Mouse (Mus musculus): Measurements from ENCODE around the gene Kcnn4. TPM values are rescaled to one million over a fixed set of nuclear protein-coding genes. Genes with fewer than 3 reads are reported as not detected.

Kcnn4 gene
- polyA plus RNA-seq, 1 experiment from 2014 or later, result 0.09 TPM

DNA sequence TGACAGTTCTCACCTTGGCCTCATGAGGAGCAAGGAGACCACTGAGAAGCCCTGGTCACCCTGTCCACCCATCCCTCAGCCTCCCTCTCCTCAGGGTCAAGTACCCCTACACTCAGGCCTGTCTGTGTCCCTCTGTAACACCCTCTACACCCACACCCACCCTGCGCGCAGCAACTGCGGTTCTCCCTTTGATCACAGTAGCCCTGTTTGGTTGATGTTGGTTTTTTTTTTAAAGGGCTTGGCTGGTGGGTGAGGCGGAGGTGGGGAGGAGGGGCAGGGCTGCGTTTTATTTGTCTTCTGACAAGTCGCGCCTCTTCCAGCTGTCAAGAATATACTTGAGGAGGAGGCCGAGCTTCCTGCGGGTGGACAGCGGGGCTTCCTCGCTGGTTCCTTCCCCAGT is 61.6 kb downstream of the Kcnn4 start:
- no peaks in the 10 kb centered on the region for H3K36me3 ChIP-seq (ENCODE audit: control insufficient read depth, insufficient read depth, low read length)
- no peak for DNase-seq (ENCODE audit: low spot score)
- H3K27ac ChIP-seq (ENCODE audit: low read depth, low read length), result no peak overlapping the region
- H3K27me3 ChIP-seq (replicated peaks; ENCODE audit: control insufficient read depth, insufficient read depth, low read length), result no peaks in the 10 kb centered on the region
- ATAC-seq, result no peak
- H3K4me3 ChIP-seq (ENCODE audit: low read depth, low read length), result no peak overlapping the region
- no peaks in the 10 kb centered on the region for H3K4me1 ChIP-seq (ENCODE audit: control insufficient read depth, insufficient read depth, low read length)
- H3K9ac ChIP-seq (ENCODE audit: low read length), result no peak overlapping the region
- 77% methylated on average over 11 of the region's 11 CpGs for WGBS
- no peaks in the 10 kb centered on the region for H3K9me3 ChIP-seq (replicated peaks; ENCODE audit: control insufficient read depth, low read length)
- no peak overlapping the region for H3K4me2 ChIP-seq (ENCODE audit: low read length)

DNA sequence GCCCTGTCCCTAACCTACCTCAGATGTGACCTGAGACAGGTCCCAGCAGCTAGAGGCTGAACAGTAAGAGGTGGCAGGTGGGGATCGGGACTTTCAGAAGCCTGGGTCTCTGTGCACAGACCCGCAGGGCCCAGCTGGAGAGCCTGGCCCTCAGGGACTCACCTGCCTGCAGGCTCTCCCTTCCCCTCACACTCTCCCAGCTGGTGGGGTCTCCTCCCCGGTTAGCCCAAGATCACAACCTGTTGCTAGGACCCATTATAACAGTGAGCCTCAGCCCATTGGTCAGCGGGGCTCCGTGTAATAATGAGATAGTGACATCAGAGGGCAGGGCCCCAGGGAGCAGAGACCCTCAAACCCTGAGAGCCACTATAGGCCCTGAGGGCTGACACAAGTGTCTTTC is 65.2 kb downstream of the Kcnn4 start:
- Histone ChIP-seq H3K9ac (ENCODE audit: low read length) (no peak overlapping the region), H3K27ac (ENCODE audit: low read depth, low read length) (no peak overlapping the region), H3K9me3 (replicated peaks; ENCODE audit: control insufficient read depth, low read length) (no peaks in the 10 kb centered on the region), H3K4me1 (ENCODE audit: control insufficient read depth, insufficient read depth, low read length) (no peaks in the 10 kb centered on the region), H3K4me3 (ENCODE audit: low read depth, low read length) (no peak overlapping the region), H3K4me2 (ENCODE audit: low read length) (no peak overlapping the region), H3K36me3 (ENCODE audit: control insufficient read depth, insufficient read depth, low read length) (no peaks in the 10 kb centered on the region), H3K27me3 (replicated peaks; ENCODE audit: control insufficient read depth, insufficient read depth, low read length) (no peaks in the 10 kb centered on the region)
- 80% methylated on average over 5 of the region's 5 CpGs for WGBS
- DNase-seq (ENCODE audit: low spot score) (no peak), ATAC-seq (no peak)

Small RNA genes within 50 kb of the gene (microRNA-seq; reads per million reads assigned to microRNA genes)
- not detected for gene Gm27592

Other genes starting within 250 kb of the Kcnn4 start
- 22.8 and 26.7 TPM in 2 replicates for gene Zfp235, start 236.1 kb upstream of the Kcnn4 start, polyA plus RNA-seq (2014; fragmentation: Nextera tagmentation; extraction: Ambion mirVana)
- 4.0 and 6.1 TPM in 2 replicates for gene Zfp114, start 195.2 kb upstream of the Kcnn4 start, polyA plus RNA-seq (2014; fragmentation: Nextera tagmentation; extraction: Ambion mirVana)
- 7.7 and 8.1 TPM in 2 replicates for gene Zfp111, start 158.8 kb upstream of the Kcnn4 start, polyA plus RNA-seq (2014; fragmentation: Nextera tagmentation; extraction: Ambion mirVana)
- gene Zfp109, start 132.7 kb upstream of the Kcnn4 start, polyA plus RNA-seq (2014; fragmentation: Nextera tagmentation; extraction: Ambion mirVana), result 2.6 and 3.3 TPM in 2 replicates
- gene Zfp108, start 115.5 kb upstream of the Kcnn4 start, polyA plus RNA-seq (2014; fragmentation: Nextera tagmentation; extraction: Ambion mirVana), result 4.1 and 6.0 TPM in 2 replicates
- 9.4 and 11.0 TPM in 2 replicates for gene Zfp93, start 99.8 kb upstream of the Kcnn4 start, polyA plus RNA-seq (2014; fragmentation: Nextera tagmentation; extraction: Ambion mirVana)
- 33.7 and 40.7 TPM in 2 replicates for gene Zfp61, start 69.0 kb upstream of the Kcnn4 start, polyA plus RNA-seq (2014; fragmentation: Nextera tagmentation; extraction: Ambion mirVana)
- gene Zfp94, start 53.6 kb upstream of the Kcnn4 start, polyA plus RNA-seq (2014; fragmentation: Nextera tagmentation; extraction: Ambion mirVana), result 20.5 and 21.6 TPM in 2 replicates
- gene Tescl, start 36.3 kb upstream of the Kcnn4 start, polyA plus RNA-seq (2014; fragmentation: Nextera tagmentation; extraction: Ambion mirVana), result 0.20 TPM in 1 of 2 replicates, not detected in the other
- gene Lypd5, start 21.1 kb upstream of the Kcnn4 start, polyA plus RNA-seq (2014; fragmentation: Nextera tagmentation; extraction: Ambion mirVana), result not detected in 2 replicates
- gene Smg9, start 29.4 kb downstream of the Kcnn4 start, polyA plus RNA-seq (2014; fragmentation: Nextera tagmentation; extraction: Ambion mirVana), result 23.4 and 26.1 TPM in 2 replicates
- gene Irgc1, start 82.0 kb downstream of the Kcnn4 start, polyA plus RNA-seq (2014; fragmentation: Nextera tagmentation; extraction: Ambion mirVana), result not detected in 2 replicates
- 1.4 and 2.0 TPM in 2 replicates for gene Plaur, start 92.2 kb downstream of the Kcnn4 start, polyA plus RNA-seq (2014; fragmentation: Nextera tagmentation; extraction: Ambion mirVana)
- gene Cadm4, start 111.8 kb downstream of the Kcnn4 start, polyA plus RNA-seq (2014; fragmentation: Nextera tagmentation; extraction: Ambion mirVana), result 26.3 and 29.0 TPM in 2 replicates
- gene Zfp428, start 136.7 kb downstream of the Kcnn4 start, polyA plus RNA-seq (2014; fragmentation: Nextera tagmentation; extraction: Ambion mirVana), result 178 and 205 TPM in 2 replicates
- gene AC161166.1, start 142.2 kb downstream of the Kcnn4 start, polyA plus RNA-seq (2014; fragmentation: Nextera tagmentation; extraction: Ambion mirVana), result 0.20 and 0.45 TPM in 2 replicates
- 19.5 and 25.1 TPM in 2 replicates for gene Irgq, start 160.4 kb downstream of the Kcnn4 start, polyA plus RNA-seq (2014; fragmentation: Nextera tagmentation; extraction: Ambion mirVana)
- 0.28 TPM in 1 of 2 replicates, not detected in the other for gene Pinlyp, start 175.9 kb downstream of the Kcnn4 start, polyA plus RNA-seq (2014; fragmentation: Nextera tagmentation; extraction: Ambion mirVana)
- 65.1 and 66.6 TPM in 2 replicates for gene Xrcc1, start 176.0 kb downstream of the Kcnn4 start, polyA plus RNA-seq (2014; fragmentation: Nextera tagmentation; extraction: Ambion mirVana)
- gene Ethe1, start 217.3 kb downstream of the Kcnn4 start, polyA plus RNA-seq (2014; fragmentation: Nextera tagmentation; extraction: Ambion mirVana), result 22.6 and 23.2 TPM in 2 replicates
- 3.3 and 6.6 TPM in 2 replicates for gene Zfp575, start 217.4 kb downstream of the Kcnn4 start, polyA plus RNA-seq (2014; fragmentation: Nextera tagmentation; extraction: Ambion mirVana)
- gene Phldb3, start 240.5 kb downstream of the Kcnn4 start, polyA plus RNA-seq (2014; fragmentation: Nextera tagmentation; extraction: Ambion mirVana), result not detected in 2 replicates